Mouse (Mus musculus) midbrain, embryonic 14.5 days (tissue): ENCODE data around the gene Vav3. TPM values are rescaled to one million over a fixed set of nuclear protein-coding genes. Genes with fewer than 3 reads are reported as not detected.
"Not testable (repeated sequence)": the region's sequence is repeated elsewhere in the genome, so short reads cannot be mapped to it uniquely, and the experiment has no call there.

Experiments used
- ATAC-seq: fragments of 200-750 bp; cut with Nextera tagmentation; 2 replicates; pipeline ENCODE4 v1.8.0; 2017; ENCODE audit warnings: moderate number of reproducible peaks, moderate library complexity; ENCODE audit not compliant: low FRiP score, low TSS enrichment
- DNase-seq: peaks from one replicate; pipeline ENCODE4 v3.0.0-alpha.2; 2015
- H3K27ac ChIP-seq: fragments of 300-500 bp; sonication (generic); replicated peaks from 2 replicates; pipeline ENCODE4 v1.5.1; 2014; ENCODE audit warnings: mild to moderate bottlenecking, low read depth, low read length, moderate library complexity
- H3K27me3 ChIP-seq: fragments of 300-500 bp; sonication (generic); 2 replicates; pipeline ENCODE4 v1.6.1; 2014; ENCODE audit warnings: low read length, control low read depth, mixed read lengths; ENCODE audit not compliant: control insufficient read depth, insufficient read depth
- H3K36me3 ChIP-seq: fragments of 300-500 bp; sonication (generic); 2 replicates; pipeline ENCODE4 v1.6.1; 2014; ENCODE audit warnings: low read length, control low read depth; ENCODE audit not compliant: control insufficient read depth, insufficient read depth
- H3K4me1 ChIP-seq: fragments of 300-500 bp; sonication (generic); 2 replicates; pipeline ENCODE4 v1.6.1; 2014; ENCODE audit warnings: mild to moderate bottlenecking, antibody characterized with exemption, low read length, control low read depth; ENCODE audit not compliant: control insufficient read depth, insufficient read depth
- H3K4me2 ChIP-seq: fragments of 300-500 bp; sonication (generic); 2 replicates; pipeline ENCODE4 v1.6.1; 2014; ENCODE audit warnings: mild to moderate bottlenecking, low read length, moderate library complexity
- H3K4me3 ChIP-seq: fragments of 300-500 bp; sonication (generic); replicated peaks from 2 replicates; pipeline ENCODE4 v1.5.1; 2014; ENCODE audit warnings: low read depth, low read length
- H3K9ac ChIP-seq: fragments of 300-500 bp; sonication (generic); replicated peaks from 2 replicates; pipeline ENCODE4 v1.6.1; 2014; ENCODE audit warnings: mild to moderate bottlenecking, low read length, moderate library complexity
- H3K9me3 ChIP-seq: fragments of 300-500 bp; sonication (generic); 2 replicates; pipeline ENCODE4 v1.6.1; 2016; ENCODE audit warnings: low read length, control low read depth, mixed read lengths; ENCODE audit not compliant: control insufficient read depth
- WGBS: fragments of 180-500 bp; shearing (Covaris S2); extraction: QIAGEN DNeasy Blood & Tissue Kit; methylation state at CpG from one replicate; pipeline ENCODE4 v1.1.7; 2014; 5-methylcytosine and 5-hydroxymethylcytosine counted together
- polyA plus RNA-seq: library from polyadenylated mRNA; unstranded; fragments of >200 nt; fragmentation: Nextera tagmentation; extraction: Ambion mirVana; gene quantifications from 2 replicates; pipeline ENCODE4 v1.2.1, GENCODE M21; 2014

Gene Vav3
- polyA plus RNA-seq, 1 experiment from 2014 or later, result 37.3 TPM

DNA sequence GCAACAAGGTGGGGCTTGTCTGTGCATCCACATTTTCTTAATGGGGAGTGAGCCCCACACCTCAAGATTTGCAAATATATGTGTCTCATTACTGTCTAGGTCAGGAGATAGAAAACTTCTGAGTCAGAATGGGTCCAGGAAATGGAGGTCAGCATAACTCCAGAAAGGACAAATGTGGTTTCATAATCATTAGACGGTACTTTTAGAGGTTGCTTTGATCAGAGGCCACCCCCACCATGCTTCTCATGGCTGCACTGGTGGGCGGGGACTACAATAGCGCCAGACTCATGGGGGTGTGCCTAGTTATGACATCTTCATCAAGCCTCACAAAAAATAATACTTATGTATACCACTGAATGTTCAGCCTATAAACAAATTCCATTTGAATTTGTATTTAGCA, 103.6 kb downstream of the Vav3 start:
- ATAC-seq (no peak), DNase-seq (no peak)
- 88% methylated on average over 3 of the region's 3 CpGs for whole genome bisulfite sequencing
- Histone ChIP-seq H3K9me3 (no peaks in the 10 kb centered on the region), H3K27me3 (no peaks in the 10 kb centered on the region), H3K27ac (no peak overlapping the region), H3K36me3 (no peaks in the 10 kb centered on the region), H3K4me1 (no peaks in the 10 kb centered on the region), H3K9ac (no peak overlapping the region), H3K4me2 (no peak overlapping the region), H3K4me3 (no peak overlapping the region)

- Histone ChIP-seq H3K9me3 (no peaks in the 10 kb centered on the region), H3K27me3 (no peaks in the 10 kb centered on the region), H3K4me2 (no peak overlapping the region), H3K36me3 (no peaks in the 10 kb centered on the region), H3K4me1 (no peaks in the 10 kb centered on the region), H3K9ac (no peak overlapping the region), H3K4me3 (no peak overlapping the region), H3K27ac (no peak overlapping the region)
- WGBS, result 80% methylated on average over 4 of the region's 4 CpGs
- ATAC-seq, result no peak
- no peak for DNase-seq
Observed at GRCm38 (mm10) chr3:109446903-109447302, 106.5 kb downstream of the Vav3 start.

DNA sequence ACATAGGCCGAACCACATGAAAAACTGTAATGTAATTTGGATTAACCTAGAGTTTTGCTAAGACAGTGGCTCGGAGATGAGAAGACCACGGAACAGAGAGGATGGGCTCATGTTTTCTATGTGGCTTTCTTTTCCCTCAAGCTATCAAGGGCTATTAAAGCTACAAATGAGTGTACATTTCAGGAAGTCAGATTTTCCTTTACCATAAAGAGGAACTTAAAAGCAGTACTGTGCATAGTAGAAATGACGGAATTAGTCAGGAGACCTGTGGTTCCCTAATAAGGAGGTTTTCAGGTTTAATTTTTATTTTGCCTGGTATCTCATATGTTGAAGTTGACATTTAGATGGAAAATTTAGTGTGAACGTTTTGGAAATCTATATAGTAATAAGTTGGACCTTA, 107.8 kb downstream of the Vav3 start:
- H3K9ac ChIP-seq, H3K4me1 ChIP-seq, DNase-seq, H3K4me3 ChIP-seq, ATAC-seq, H3K9me3 ChIP-seq, H3K36me3 ChIP-seq, H3K27ac ChIP-seq, H3K27me3 ChIP-seq, H3K4me2 ChIP-seq: not testable (repeated sequence)
- 88% methylated on average over 5 of the region's 5 CpGs for WGBS

DNA sequence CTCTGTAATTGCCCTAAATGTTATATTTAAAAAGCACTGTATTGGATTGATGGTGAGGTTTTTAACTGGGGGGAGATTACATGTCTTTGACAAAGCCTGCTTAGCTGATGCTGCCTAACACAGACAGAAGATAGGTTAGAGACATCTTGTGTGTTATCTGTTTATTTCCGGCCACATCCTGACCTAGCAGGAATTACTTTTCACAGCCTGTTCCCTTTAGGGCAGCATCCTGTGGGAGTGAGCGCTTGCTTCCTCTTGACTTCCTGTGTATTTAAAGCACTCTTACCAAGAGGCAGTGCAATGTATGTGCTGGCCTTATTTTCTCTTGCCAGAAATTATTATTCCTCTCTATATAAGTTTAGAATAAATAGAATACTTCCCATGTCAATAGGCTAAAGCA, 111.5 kb downstream of the Vav3 start:
- Histone ChIP-seq H3K4me3 (no peak overlapping the region), H3K4me2 (no peak overlapping the region), H3K9me3 (no peaks in the 10 kb centered on the region), H3K36me3 (no peaks in the 10 kb centered on the region), H3K9ac (no peak overlapping the region), H3K27ac (no peak overlapping the region), H3K27me3 (no peaks in the 10 kb centered on the region), H3K4me1 (no peaks in the 10 kb centered on the region)
- WGBS, result 91% methylated on average over 2 of the region's 2 CpGs
- DNase-seq, result no peak
- ATAC-seq, result no peak

- Histone ChIP-seq H3K4me1 (no peaks in the 10 kb centered on the region), H3K27ac (no peak overlapping the region), H3K36me3 (no peaks in the 10 kb centered on the region), H3K9ac (no peak overlapping the region), H3K4me3 (no peak overlapping the region), H3K4me2 (no peak overlapping the region), H3K27me3 (no peaks in the 10 kb centered on the region), H3K9me3 (no peaks in the 10 kb centered on the region)
- DNase-seq (no peak), ATAC-seq (no peak)
- 83% methylated on average over 1 of the region's 1 CpGs for WGBS
Observed at GRCm38 (mm10) chr3:109454633-109455032, 114.2 kb downstream of the Vav3 start.

DNA sequence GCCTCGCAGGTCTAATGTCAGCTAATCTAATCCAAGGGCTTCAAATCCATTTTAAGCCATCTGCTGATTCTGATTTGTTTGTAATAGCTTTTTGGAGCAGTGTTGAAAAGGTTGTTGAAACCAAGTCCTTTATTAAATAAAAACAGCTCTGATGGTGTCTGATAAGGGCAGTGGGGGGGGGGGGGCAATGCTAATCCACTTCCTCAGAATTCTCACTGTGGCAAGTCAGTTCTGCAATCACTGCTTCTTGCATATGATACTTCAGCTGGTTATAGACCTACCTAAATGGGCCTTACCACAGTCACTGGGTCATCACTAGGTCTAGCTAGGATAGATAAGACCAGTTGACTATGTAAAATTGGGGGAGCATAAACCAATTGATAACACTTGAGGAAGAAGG, 115.9 kb downstream of the Vav3 start:
- Histone ChIP-seq H3K27ac (no peak overlapping the region), H3K36me3 (no peaks in the 10 kb centered on the region), H3K4me1 (no peaks in the 10 kb centered on the region), H3K9ac (no peak overlapping the region), H3K4me3 (no peak overlapping the region), H3K9me3 (no peaks in the 10 kb centered on the region), H3K4me2 (no peak overlapping the region), H3K27me3 (no peaks in the 10 kb centered on the region)
- no peak for DNase-seq
- no peak for ATAC-seq
- 89% methylated on average over 1 of the region's 1 CpGs for WGBS

DNA sequence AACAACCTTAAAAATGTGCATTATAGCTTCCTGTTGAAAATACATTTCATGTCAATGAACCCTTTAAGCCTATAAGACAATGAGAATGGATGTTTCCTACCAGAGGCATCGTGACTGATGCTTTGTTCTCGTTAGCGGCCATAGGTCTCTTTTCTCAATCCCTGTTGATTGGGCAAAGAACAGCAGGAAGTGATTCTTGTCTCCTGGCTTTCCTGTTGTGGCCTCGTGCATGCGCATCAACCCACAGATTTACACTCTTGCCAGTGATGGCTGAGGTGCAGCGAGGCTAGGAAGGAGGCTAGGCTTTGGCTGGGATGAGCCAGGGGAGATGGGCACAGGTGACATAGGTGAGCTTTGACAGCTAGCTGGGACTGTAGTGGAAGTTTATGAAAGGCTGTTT, 123.2 kb downstream of the Vav3 start:
- Histone ChIP-seq H3K27me3 (no peaks in the 10 kb centered on the region), H3K4me3 (no peak overlapping the region), H3K4me2 (no peak overlapping the region), H3K27ac (no peak overlapping the region), H3K4me1 (no peaks in the 10 kb centered on the region), H3K36me3 (no peaks in the 10 kb centered on the region), H3K9ac (no peak overlapping the region), H3K9me3 (no peaks in the 10 kb centered on the region)
- ATAC-seq (no peak), DNase-seq (no peak)
- 87% methylated on average over 6 of the region's 6 CpGs for WGBS

- no peaks in the 10 kb centered on the region for H3K9me3 ChIP-seq
- no peak overlapping the region for H3K27ac ChIP-seq
- 90% methylated on average over 8 of the region's 8 CpGs for WGBS
- no peak overlapping the region for H3K4me3 ChIP-seq
- H3K4me1 ChIP-seq, result no peaks in the 10 kb centered on the region
- H3K9ac ChIP-seq, result no peak overlapping the region
- no peaks in the 10 kb centered on the region for H3K36me3 ChIP-seq
- DNase-seq (no peak), ATAC-seq (no peak)
- H3K27me3 ChIP-seq, result no peaks in the 10 kb centered on the region
- H3K4me2 ChIP-seq, result no peak overlapping the region
Observed at GRCm38 (mm10) chr3:109464600-109464999, 124.1 kb downstream of the Vav3 start.

- DNase-seq (no peak), ATAC-seq (no peak)
- no peaks in the 10 kb centered on the region for H3K27me3 ChIP-seq
- H3K9ac ChIP-seq, result no peak overlapping the region
- H3K36me3 ChIP-seq, result no peaks in the 10 kb centered on the region
- no peak overlapping the region for H3K4me3 ChIP-seq
- no peaks in the 10 kb centered on the region for H3K4me1 ChIP-seq
- no peak overlapping the region for H3K4me2 ChIP-seq
- no peaks in the 10 kb centered on the region for H3K9me3 ChIP-seq
- no peak overlapping the region for H3K27ac ChIP-seq
Observed at GRCm38 (mm10) chr3:109466541-109466940, 126.1 kb downstream of the Vav3 start.
